Mouse (Mus musculus) liver (tissue): Measurements from ENCODE around the gene Pcdh9.

Experiments
- DNase-seq: peaks from one replicate; pipeline ENCODE4 v3.0.0-alpha.2; 2020; ENCODE audit warnings: mixed read lengths

The Pcdh9 gene

GRCm38 (mm10) chr14:93102755-93103154 lies 787.7 kb downstream of the Pcdh9 start:
- DNase-seq: no peak

DNA sequence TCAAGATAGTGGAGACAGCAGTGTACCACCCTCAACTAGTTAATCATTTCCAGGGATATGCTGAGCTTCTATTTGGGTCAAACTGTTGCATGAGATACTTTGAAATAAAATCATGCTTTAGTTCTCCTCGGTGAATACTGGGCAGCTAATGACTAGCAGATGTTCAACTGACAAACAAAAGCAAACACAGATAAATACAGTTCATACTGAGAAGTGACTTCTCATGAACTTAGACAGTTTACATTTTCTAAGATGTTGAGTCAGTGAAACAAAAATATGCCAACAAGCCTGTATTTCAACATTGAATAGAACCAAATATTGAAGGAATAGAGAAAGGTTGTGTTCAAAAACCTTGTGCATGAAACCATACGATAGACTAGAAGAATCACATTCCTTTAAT lies 795.4 kb downstream of the Pcdh9 start:
- no peak for DNase-seq

DNA sequence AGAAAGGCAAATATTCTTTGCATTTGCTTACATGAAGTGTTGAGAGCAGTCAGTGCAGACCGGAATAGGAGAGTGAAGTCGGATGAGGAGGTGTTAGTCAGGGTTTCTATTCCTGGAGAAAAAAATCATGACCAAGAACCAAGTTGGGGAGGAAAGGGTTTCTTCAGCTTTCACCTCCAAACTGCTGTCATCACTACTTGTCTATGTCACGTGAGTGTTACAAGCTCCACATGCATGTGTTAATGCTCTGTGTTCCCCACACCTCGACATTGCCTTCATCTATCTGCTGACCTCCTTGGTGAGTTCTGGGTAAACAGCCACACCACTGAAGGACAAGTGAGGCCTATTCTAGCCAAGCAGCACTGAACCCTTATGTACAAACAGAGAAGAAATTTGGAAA lies 797.7 kb downstream of the Pcdh9 start:
- no peak for DNase-seq

DNA sequence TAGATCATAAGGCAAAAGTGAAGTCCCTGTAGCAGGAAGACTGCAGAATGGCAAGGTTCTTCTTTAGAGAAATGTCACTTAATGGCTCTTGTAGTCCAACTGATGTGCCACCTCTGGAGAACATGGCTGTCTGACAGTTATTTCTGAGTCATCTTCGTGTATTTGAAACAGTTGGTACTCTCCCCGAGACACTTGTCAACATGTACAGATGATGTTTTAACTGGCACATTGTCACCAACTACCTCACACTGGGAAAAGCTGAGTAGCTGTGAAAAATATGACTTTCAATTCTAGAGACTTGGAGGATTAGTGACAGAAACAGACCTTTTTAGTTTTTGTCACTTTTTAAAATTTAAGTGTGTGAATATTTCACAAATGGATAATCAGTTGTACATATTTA lies 804.8 kb downstream of the Pcdh9 start:
- no peak for DNase-seq

GRCm38 (mm10) chr14:93083140-93083539 lies 807.3 kb downstream of the Pcdh9 start:
- DNase-seq: no peak

GRCm38 (mm10) chr14:93080910-93081309 lies 809.6 kb downstream of the Pcdh9 start:
- no peak for DNase-seq

- DNase-seq: no peak
Observed at GRCm38 (mm10) chr14:93075761-93076160, 814.7 kb downstream of the Pcdh9 start.

DNA sequence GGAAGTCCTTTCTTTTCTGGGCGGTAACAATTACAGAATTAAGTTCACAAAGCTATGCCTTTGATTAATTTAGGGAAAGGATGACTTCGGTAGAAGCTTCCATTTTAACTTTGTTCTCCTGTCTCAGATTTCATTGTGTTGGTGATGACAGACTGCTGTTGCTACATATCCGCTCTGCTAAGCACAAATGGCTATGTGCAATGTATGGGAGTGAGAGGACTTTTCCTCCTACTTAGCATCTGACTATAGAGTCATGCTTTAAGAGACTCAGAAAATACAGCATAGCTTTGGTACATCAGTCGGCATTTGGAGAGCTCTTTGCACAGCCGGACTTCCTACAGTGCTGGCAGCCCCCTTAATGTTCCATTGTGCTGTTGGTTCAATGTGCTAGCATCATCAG lies 818.1 kb downstream of the Pcdh9 start:
- no peak for DNase-seq

GRCm38 (mm10) chr14:93070140-93070539 lies 820.3 kb downstream of the Pcdh9 start:
- DNase-seq: no peak

DNA sequence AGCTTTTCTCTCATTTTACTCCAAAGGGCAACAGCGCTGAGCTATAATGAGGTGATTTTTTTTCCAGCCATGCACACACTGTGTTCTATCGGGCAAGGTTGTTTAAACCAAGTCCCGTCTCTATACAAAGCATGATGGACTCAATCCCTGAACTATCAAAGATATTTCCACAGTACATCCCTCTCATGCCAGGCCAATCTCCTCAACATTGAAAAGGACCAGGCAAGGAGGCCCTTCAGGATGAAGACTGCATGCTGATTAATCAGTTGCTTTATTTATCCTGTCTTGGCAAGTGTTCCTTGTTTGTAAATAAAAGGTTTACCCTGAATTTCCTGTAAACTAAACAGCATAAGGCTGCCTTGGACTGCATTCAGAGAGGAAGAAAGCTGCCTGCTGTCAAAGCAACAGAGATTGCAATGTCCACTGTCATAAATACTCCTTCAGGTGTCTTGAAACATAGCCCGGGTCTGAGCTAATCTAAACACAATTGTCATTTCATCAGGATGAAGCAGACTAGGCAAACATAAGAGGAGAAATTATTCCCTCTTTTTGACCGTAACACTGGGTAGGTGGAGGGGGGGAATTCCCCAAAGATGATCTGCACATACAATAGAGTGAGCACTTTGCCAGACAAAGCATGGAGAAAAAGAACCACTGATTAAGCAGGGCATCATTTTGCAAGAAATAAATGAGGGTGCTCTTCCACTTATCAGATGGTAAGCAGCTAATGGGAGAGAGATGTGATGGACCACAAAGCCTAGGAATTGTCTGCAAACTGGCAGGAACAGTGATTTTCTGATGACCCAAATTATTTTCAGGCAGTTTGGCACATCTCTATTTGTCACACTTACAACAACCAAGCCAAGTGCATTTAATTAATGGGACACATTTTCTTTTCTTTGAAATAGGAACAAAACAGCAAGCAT lies 822.8 kb downstream of the Pcdh9 start:
- DNase-seq: no peak

- no peak for DNase-seq
Observed at GRCm38 (mm10) chr14:93066732-93067410, 823.6 kb downstream of the Pcdh9 start.

- no peak for DNase-seq
Observed at GRCm38 (mm10) chr14:93061824-93062620, 828.5 kb downstream of the Pcdh9 start.

DNA sequence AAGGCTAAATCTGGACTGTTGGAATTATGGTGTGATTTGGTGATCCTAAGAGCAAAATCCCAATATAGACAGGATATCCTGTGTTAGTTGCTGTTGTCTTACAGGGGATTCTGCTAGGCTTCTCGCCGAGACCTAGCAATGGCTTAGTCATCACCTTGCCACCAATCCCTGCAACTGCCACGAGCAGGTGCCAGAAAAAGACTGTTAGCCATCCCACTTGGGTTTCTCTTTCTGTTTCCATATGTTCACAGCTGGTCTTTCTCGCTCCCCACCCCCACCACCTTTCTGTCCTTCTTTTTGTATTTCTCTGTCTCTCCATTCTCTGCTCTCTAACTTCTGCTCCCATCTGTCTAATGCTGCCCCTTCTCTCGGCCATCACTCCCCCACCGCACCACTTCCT lies 831.7 kb downstream of the Pcdh9 start:
- DNase-seq: no peak

- no peak for DNase-seq
Observed at GRCm38 (mm10) chr14:93055997-93056396, 834.5 kb downstream of the Pcdh9 start.

- DNase-seq: no peak
Observed at GRCm38 (mm10) chr14:93040591-93040990, 849.9 kb downstream of the Pcdh9 start.

DNA sequence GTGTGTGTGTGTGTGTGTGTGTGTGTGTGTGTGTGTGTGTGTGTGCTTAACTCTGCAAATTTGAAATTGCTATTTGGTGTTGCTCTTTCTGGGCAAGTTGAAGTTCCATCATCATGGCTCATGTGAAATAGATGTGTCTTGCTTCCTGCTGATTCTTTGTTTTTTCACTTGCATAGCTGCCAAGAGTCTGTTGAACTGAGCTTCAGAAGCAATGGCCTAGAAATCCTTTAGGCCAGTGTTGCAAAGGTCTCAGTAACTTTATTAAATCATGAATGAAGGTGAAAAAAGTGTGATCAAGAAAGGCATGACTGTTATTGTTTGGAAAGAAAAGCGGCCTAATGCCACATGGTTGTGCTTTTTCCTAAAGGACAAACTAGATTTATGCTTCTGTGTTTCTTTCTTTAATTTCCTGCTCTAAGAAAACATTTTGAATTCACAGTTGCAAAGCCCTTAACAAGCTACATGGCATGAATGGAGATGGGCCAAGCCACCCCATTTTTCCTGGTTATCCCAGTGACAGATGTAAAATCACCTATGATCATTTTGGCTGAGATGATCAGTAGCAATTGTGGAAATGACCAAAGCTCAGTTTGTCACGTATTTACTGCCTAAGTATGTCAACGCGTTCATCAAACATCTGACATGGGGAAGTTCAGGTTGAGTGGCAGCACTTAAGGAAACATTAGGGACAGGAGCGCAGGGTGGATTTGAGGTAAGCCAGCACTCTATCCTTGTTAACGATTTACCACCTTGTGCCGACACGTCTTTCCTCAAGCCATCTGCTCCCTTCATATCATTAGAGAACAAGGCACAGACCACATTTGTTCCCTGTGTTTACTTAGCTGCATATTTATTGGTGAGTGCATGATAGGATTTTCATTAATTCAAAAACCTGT lies 850.9 kb downstream of the Pcdh9 start:
- DNase-seq: no peak

GRCm38 (mm10) chr14:93009147-93010064 lies 881.1 kb downstream of the Pcdh9 start:
- DNase-seq: no peak
